Mouse (Mus musculus): ENCODE results near the gene Pdcd6ip.

- no peak for TF ChIP-seq CTCF (IDR thresholded peaks at IDR 0.05; ENCODE audit: low read depth)
- TF ChIP-seq EP300 (IDR thresholded peaks at IDR 0.05; ENCODE audit: low read depth), result no peak
Measured at GRCm38 (mm10) chr9:113724646-113725045, 16.6 kb upstream of the Pdcd6ip start.

All from heart, postnatal 0 days (tissue).